Mouse (Mus musculus) testis, adult 2 months (tissue): ENCODE results near the gene Slc35b3. TPM values are rescaled to one million over a fixed set of nuclear protein-coding genes. Genes with fewer than 3 reads are reported as not detected.

Source experiments
- H3K27ac ChIP-seq: fragments of 200-500 bp; 2 replicates; pipeline ENCODE4 v1.5.1; 2012; ENCODE audit warnings: low read depth, low read length; ENCODE audit not compliant: control insufficient read depth, insufficient read depth
- H3K27me3 ChIP-seq: fragments of 200-500 bp; 2 replicates; pipeline ENCODE4 v1.6.1; 2012; ENCODE audit warnings: mild to moderate bottlenecking, low read length, moderate library complexity; ENCODE audit not compliant: control insufficient read depth, insufficient read depth
- H3K36me3 ChIP-seq: fragments of 200-500 bp; 2 replicates; pipeline ENCODE4 v1.6.1; 2012; ENCODE audit warnings: mild to moderate bottlenecking, low read length; ENCODE audit not compliant: control insufficient read depth, insufficient read depth
- H3K4me1 ChIP-seq: fragments of 200-500 bp; 2 replicates; pipeline ENCODE4 v1.6.1; 2012; ENCODE audit warnings: low read length; ENCODE audit not compliant: control insufficient read depth, insufficient read depth
- H3K4me3 ChIP-seq: fragments of 200-500 bp; 2 replicates; pipeline ENCODE4 v1.5.1; 2012; ENCODE audit warnings: low read depth, mild to moderate bottlenecking, low read length, moderate library complexity, mixed read lengths; ENCODE audit not compliant: control insufficient read depth
- CTCF ChIP-seq: fragments of 200-500 bp; IDR thresholded peaks from 2 replicates; pipeline ENCODE4 v1.5.1; 2012; ENCODE audit warnings: low read depth, mild to moderate bottlenecking, inconsistent platforms, low read length, moderate library complexity; ENCODE audit not compliant: control insufficient read depth, insufficient read depth, insufficient replicate concordance
- POLR2A ChIP-seq: fragments of 200-500 bp; IDR thresholded peaks from 2 replicates; pipeline ENCODE4 v1.6.1; 2012; ENCODE audit warnings: low read depth, mild to moderate bottlenecking, inconsistent platforms, low read length, moderate library complexity; ENCODE audit not compliant: control insufficient read depth
- polyA plus RNA-seq: library from polyadenylated mRNA; depleted of rRNA; stranded (reverse); fragments of >200 nt; gene quantifications from 2 replicates; pipeline ENCODE4 v1.2.3, GENCODE M21; 2012

Slc35b3 gene
- polyA plus RNA-seq, 1 experiment: 14.2 TPM

DNA sequence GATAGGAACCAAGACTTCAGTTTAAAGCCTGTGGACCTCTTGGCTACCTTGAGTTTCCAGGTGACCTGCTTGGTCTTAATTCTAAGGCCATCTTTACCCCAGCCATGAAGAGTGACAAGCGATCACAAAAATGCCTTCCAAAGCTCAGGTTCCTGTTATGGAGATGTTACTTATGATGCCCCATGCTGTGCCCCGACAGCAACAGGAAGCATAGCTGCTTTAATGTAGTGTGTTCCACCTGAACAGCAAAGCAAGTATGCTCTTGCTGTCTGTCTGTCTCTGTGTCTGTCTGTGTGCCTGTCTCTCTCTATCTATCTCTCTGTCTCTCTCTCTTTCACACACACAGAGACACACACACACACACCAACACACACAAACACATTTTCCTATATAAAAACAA lies 22.2 kb downstream of the Slc35b3 start:
- no peaks in the 10 kb centered on the region for H3K4me1 ChIP-seq
- no peak overlapping the region for H3K27ac ChIP-seq
- no peak overlapping the region for H3K4me3 ChIP-seq
- no peaks in the 10 kb centered on the region for H3K27me3 ChIP-seq
- no peak for TF ChIP-seq POLR2A
- no peak for TF ChIP-seq CTCF
- peaks cover 1% of the 10 kb centered on the region for H3K36me3 ChIP-seq

- Histone ChIP-seq H3K36me3 (no peaks in the 10 kb centered on the region; the same call in none of the 2 replicates), H3K4me1 (no peaks in the 10 kb centered on the region), H3K27me3 (no peaks in the 10 kb centered on the region), H3K27ac (no peak overlapping the region), H3K4me3 (no peak overlapping the region)
- TF ChIP-seq CTCF: no peak
- no peak for TF ChIP-seq POLR2A
These were observed 23.7 kb downstream of the Slc35b3 start for GRCm38 (mm10) chr13:38936860-38937471.

GRCm38 (mm10) chr13:38935856-38936446 lies 24.7 kb downstream of the Slc35b3 start:
- H3K27me3 ChIP-seq: no peaks in the 10 kb centered on the region
- no peak for TF ChIP-seq CTCF
- TF ChIP-seq POLR2A: no peak

GRCm38 (mm10) chr13:38929843-38930578 lies 30.7 kb downstream of the Slc35b3 start:
- H3K36me3 ChIP-seq: no peaks in the 10 kb centered on the region; the same call in 1 of the 2 replicates
- H3K27me3 ChIP-seq: no peaks in the 10 kb centered on the region
- no peak overlapping the region for H3K4me3 ChIP-seq
- H3K27ac ChIP-seq: no peak overlapping the region
- TF ChIP-seq CTCF (no peak), POLR2A (no peak)
- no peaks in the 10 kb centered on the region for H3K4me1 ChIP-seq

More at GRCm38 (mm10) chr13:38935856-38936446, 24.7 kb downstream of the Slc35b3 start:
- Histone ChIP-seq H3K36me3 (no peaks in the 10 kb centered on the region; the same call in none of the 2 replicates), H3K27ac (no peak overlapping the region), H3K4me3 (no peak overlapping the region), H3K4me1 (no peaks in the 10 kb centered on the region)

- H3K4me1 ChIP-seq: no peaks in the 10 kb centered on the region
- TF ChIP-seq CTCF (no peak), POLR2A (no peak)
- H3K27ac ChIP-seq: no peak overlapping the region
- H3K4me3 ChIP-seq: no peak overlapping the region
- H3K27me3 ChIP-seq: no peaks in the 10 kb centered on the region
- no peaks in the 10 kb centered on the region for H3K36me3 ChIP-seq
These were observed 38.0 kb downstream of the Slc35b3 start for GRCm38 (mm10) chr13:38922676-38923075.

DNA sequence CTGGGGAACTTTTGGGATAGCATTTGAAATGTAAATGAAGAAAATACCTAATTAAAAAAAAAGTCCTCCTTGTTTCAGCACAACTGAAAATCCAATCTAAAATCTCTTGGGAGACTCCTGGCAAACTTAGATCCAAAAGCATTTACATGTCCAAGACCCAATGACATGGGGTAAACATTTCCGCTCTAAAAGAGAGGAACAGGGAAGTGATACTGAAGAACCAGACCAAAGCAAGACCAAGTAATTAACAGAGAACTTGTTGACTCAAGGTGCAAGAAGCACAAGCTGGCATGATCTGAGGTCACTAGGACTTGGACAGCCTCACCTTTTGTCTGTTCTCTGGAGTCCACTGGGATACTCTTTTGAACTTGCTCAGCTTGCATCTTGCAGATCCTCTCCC lies 39.4 kb downstream of the Slc35b3 start:
- no peak for TF ChIP-seq CTCF
- no peak for TF ChIP-seq POLR2A
- Histone ChIP-seq H3K27ac (no peak overlapping the region), H3K4me3 (no peak overlapping the region), H3K4me1 (no peaks in the 10 kb centered on the region), H3K36me3 (no peaks in the 10 kb centered on the region), H3K27me3 (no peaks in the 10 kb centered on the region)

DNA sequence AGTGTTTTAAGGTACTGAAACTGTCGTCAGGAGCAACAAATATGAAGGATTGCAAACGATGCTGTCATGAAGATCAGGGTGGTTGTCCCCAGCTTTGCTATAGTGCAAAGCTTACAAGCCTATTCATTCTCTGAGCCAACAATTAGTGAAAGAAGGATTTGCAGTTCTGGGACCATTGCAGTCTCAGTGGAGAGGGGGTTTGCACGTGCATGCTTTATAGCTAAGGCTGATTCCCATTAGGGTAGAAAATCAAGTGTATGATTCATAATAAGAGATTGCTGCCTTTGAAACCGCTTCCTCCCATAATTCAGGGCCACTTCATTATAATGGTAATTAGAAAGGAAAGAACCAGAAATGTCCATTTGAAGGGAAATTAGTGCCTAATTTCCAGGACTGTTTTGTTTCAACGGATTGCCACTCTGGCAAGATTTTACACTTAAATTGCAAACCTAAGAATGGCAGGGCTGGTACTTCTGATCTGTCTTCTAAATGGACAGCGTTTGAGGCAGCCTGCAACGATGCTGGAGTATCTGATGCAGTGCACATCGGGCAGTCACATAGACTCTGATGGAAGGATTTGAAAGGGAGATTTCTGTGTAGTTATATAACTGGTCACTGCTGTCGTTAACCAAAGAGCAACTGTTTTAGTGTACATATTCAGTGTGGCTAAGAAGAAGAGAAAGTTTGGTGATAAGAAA lies 42.3 kb downstream of the Slc35b3 start:
- H3K27me3 ChIP-seq: no peaks in the 10 kb centered on the region
- H3K36me3 ChIP-seq: no peaks in the 10 kb centered on the region
- no peak overlapping the region for H3K4me3 ChIP-seq
- TF ChIP-seq POLR2A: no peak
- no peak for TF ChIP-seq CTCF
- H3K27ac ChIP-seq: no peak overlapping the region
- H3K4me1 ChIP-seq: no peaks in the 10 kb centered on the region
